22 mouse cellular contexts compared by ENCODE assay signal in genomic region chr16:51795003-51795402, GRCm38 (mm10).
A peak's percentile ranks its signal among the peaks of the same experiment; 100 is the strongest.
DNase-seq lines count a peak whose midpoint lies in the region; ATAC-seq and TF ChIP-seq lines count a peak whose summit lies in the region.
"Had no signal": no experiment of that assay in that cellular context is flagged by ENCODE, and none has a peak within 500 bp of the region (broad histone marks: within the 10 kb centered on the region; RNA-seq: fewer than 3 reads in every experiment).

No protein-coding gene starts in this region.

- no peaks in the 10 kb centered on the region for H3K36me3 ChIP-seq in forebrain, postnatal 0 days (ENCODE audit: insufficient read depth)
- no peaks in the 10 kb centered on the region for H3K36me3 ChIP-seq in forebrain, embryonic 15.5 days
- H3K36me3 ChIP-seq in midbrain, embryonic 11.5 days (ENCODE audit: control insufficient read depth, insufficient read depth, low read length), result no peaks in the 10 kb centered on the region
- no peaks in the 10 kb centered on the region for H3K36me3 ChIP-seq in midbrain, postnatal 0 days (ENCODE audit: insufficient read depth, low read length)
- H3K36me3 ChIP-seq in kidney, embryonic 16.5 days (ENCODE audit: insufficient read depth, low read length), result no peaks in the 10 kb centered on the region
- H3K36me3 ChIP-seq: G1E had no signal

- no peak overlapping the region for H3K9ac ChIP-seq in forebrain, postnatal 0 days
- H3K9ac ChIP-seq in forebrain, embryonic 15.5 days (replicated peaks), result no peak overlapping the region
- H3K9ac ChIP-seq in midbrain, embryonic 11.5 days (ENCODE audit: low read length), result no peak overlapping the region
- no peak overlapping the region for H3K9ac ChIP-seq in midbrain, postnatal 0 days (replicated peaks; ENCODE audit: low read length, poor library complexity, severe bottlenecking)
- H3K9ac ChIP-seq in kidney, embryonic 16.5 days (replicated peaks; ENCODE audit: low read length), result no peak overlapping the region

- WGBS in forebrain, postnatal 0 days, result 80% methylated on average over 3 of the region's 3 CpGs
- WGBS in forebrain, embryonic 15.5 days, result 91% methylated on average over 3 of the region's 3 CpGs
- WGBS in midbrain, embryonic 11.5 days, result 95% methylated on average over 3 of the region's 3 CpGs
- WGBS in midbrain, postnatal 0 days, result 96% methylated on average over 3 of the region's 3 CpGs
- 89% methylated on average over 3 of the region's 3 CpGs for WGBS in kidney, embryonic 16.5 days

- DNase-seq in forebrain, postnatal 0 days, result peak; percentile 25
- DNase-seq in midbrain, embryonic 11.5 days (ENCODE audit: low spot score, missing footprints), result peak; percentile 65
- DNase-seq in midbrain, postnatal 0 days (ENCODE audit: low spot score), result no peak
- DNase-seq in brain, embryonic 18.5 days (ENCODE audit: low read depth, low spot score), result peak; percentile 12
- DNase-seq: adrenal gland, adult 2 months; adrenal gland, adult 8-10 months; adrenal gland, postnatal 10 days; adrenal gland, postnatal 14 days; adrenal gland, postnatal 25 days; adrenal gland, postnatal 36 days; B cell, adult 2 months; cerebellum, adult 11 months; cerebellum, adult 11-12 months; cerebellum, adult 18-20 months; cerebellum, adult 2 months had no signal

- no peak for TF ChIP-seq CTCF in forebrain, postnatal 0 days (IDR thresholded peaks at IDR 0.05; ENCODE audit: low read depth)
- no peak for TF ChIP-seq CTCF in midbrain, postnatal 0 days (IDR thresholded peaks at IDR 0.05)

- H3K27ac ChIP-seq in forebrain, postnatal 0 days (ENCODE audit: low read depth, low read length), result no peak overlapping the region
- no peak overlapping the region for H3K27ac ChIP-seq in forebrain, embryonic 15.5 days (replicated peaks)
- no peak overlapping the region for H3K27ac ChIP-seq in midbrain, embryonic 11.5 days (ENCODE audit: low read depth, low read length)
- no peak overlapping the region for H3K27ac ChIP-seq in midbrain, postnatal 0 days (ENCODE audit: low read depth, low read length)
- no peak overlapping the region for H3K27ac ChIP-seq in kidney, embryonic 16.5 days (ENCODE audit: low read length)

- no peaks in the 10 kb centered on the region for H3K9me3 ChIP-seq in forebrain, postnatal 0 days (ENCODE audit: low read length)
- H3K9me3 ChIP-seq in forebrain, embryonic 15.5 days, result no peaks in the 10 kb centered on the region
- no peaks in the 10 kb centered on the region for H3K9me3 ChIP-seq in midbrain, embryonic 11.5 days (ENCODE audit: control insufficient read depth, low read length)
- H3K9me3 ChIP-seq in midbrain, postnatal 0 days (ENCODE audit: low read length), result no peaks in the 10 kb centered on the region
- H3K9me3 ChIP-seq in kidney, embryonic 16.5 days (ENCODE audit: low read length), result no peaks in the 10 kb centered on the region

- H3K4me1 ChIP-seq in forebrain, postnatal 0 days (ENCODE audit: insufficient read depth), result no peaks in the 10 kb centered on the region
- no peaks in the 10 kb centered on the region for H3K4me1 ChIP-seq in forebrain, embryonic 15.5 days
- no peaks in the 10 kb centered on the region for H3K4me1 ChIP-seq in midbrain, embryonic 11.5 days (ENCODE audit: control insufficient read depth, insufficient read depth, low read length)
- no peaks in the 10 kb centered on the region for H3K4me1 ChIP-seq in midbrain, postnatal 0 days (ENCODE audit: insufficient read depth, low read length)
- no peaks in the 10 kb centered on the region for H3K4me1 ChIP-seq in kidney, embryonic 16.5 days (ENCODE audit: insufficient read depth, low read length)

- no peaks in the 10 kb centered on the region for H3K27me3 ChIP-seq in forebrain, postnatal 0 days (ENCODE audit: insufficient read depth, low read length)
- no peaks in the 10 kb centered on the region for H3K27me3 ChIP-seq in forebrain, embryonic 15.5 days
- no peaks in the 10 kb centered on the region for H3K27me3 ChIP-seq in midbrain, embryonic 11.5 days (ENCODE audit: control insufficient read depth, insufficient read depth, low read length)
- H3K27me3 ChIP-seq in midbrain, postnatal 0 days (ENCODE audit: insufficient read depth, low read length), result no peaks in the 10 kb centered on the region
- H3K27me3 ChIP-seq in kidney, embryonic 16.5 days (ENCODE audit: insufficient read depth, low read length), result no peaks in the 10 kb centered on the region
- H3K27me3 ChIP-seq: CH12.LX, Patski had no signal

- H3K4me3 ChIP-seq in forebrain, postnatal 0 days (ENCODE audit: low read depth, low read length), result no peak overlapping the region
- no peak overlapping the region for H3K4me3 ChIP-seq in forebrain, embryonic 15.5 days
- no peak overlapping the region for H3K4me3 ChIP-seq in midbrain, embryonic 11.5 days (ENCODE audit: low read depth, low read length)
- H3K4me3 ChIP-seq in midbrain, postnatal 0 days (ENCODE audit: low read depth, low read length), result no peak overlapping the region
- H3K4me3 ChIP-seq in kidney, embryonic 16.5 days (ENCODE audit: low read length), result no peak overlapping the region

- no peak overlapping the region for H3K4me2 ChIP-seq in forebrain, postnatal 0 days (ENCODE audit: low read depth)
- H3K4me2 ChIP-seq in forebrain, embryonic 15.5 days (replicated peaks), result no peak overlapping the region
- H3K4me2 ChIP-seq in midbrain, embryonic 11.5 days, result no peak overlapping the region
- H3K4me2 ChIP-seq in midbrain, postnatal 0 days (ENCODE audit: low read depth, low read length, poor library complexity, severe bottlenecking), result no peak overlapping the region
- H3K4me2 ChIP-seq in kidney, embryonic 16.5 days (replicated peaks; ENCODE audit: low read depth, low read length), result no peak overlapping the region

- peak; percentile 82 for ATAC-seq in forebrain, postnatal 0 days
- no peak for ATAC-seq in forebrain, embryonic 15.5 days (replicated peaks)
- no peak for ATAC-seq in midbrain, embryonic 11.5 days (ENCODE audit: low FRiP score)
- ATAC-seq in midbrain, postnatal 0 days (ENCODE audit: low FRiP score), result no peak
- no peak for ATAC-seq in kidney, embryonic 16.5 days (ENCODE audit: low FRiP score, low TSS enrichment)
- ATAC-seq: activated CD4-positive, CD25-positive, alpha-beta regulatory T cell, adult 4 months; CD4-positive, CD25-positive, alpha-beta regulatory T cell, adult 4 months; Patski had no signal
